Mouse (Mus musculus) splenic B cell, adult 2 months (primary cell): ENCODE measurements at regions not wholly inside any gene's neighbourhood (a gene's known extent, or its start where the extent isn't known, plus 50 kb on each side); places are given as distances from the start of the nearest gene placed in this dataset.

Experiments
- DNase-seq: peaks from one replicate; pipeline ENCODE4 v3.0.0-alpha.2; 2011; ENCODE audit warnings: low read depth, low spot score
- H3K27me3 ChIP-seq: 2 replicates; pipeline ENCODE4 v1.6.1; 2012; ENCODE audit warnings: mild to moderate bottlenecking, low read length, moderate library complexity, mixed read lengths; ENCODE audit not compliant: control insufficient read depth, poor library complexity, insufficient read depth, severe bottlenecking
- H3K36me3 ChIP-seq: 2 replicates; pipeline ENCODE4 v1.6.1; 2012; ENCODE audit warnings: mild to moderate bottlenecking, low read length, moderate library complexity, mixed read lengths; ENCODE audit not compliant: control insufficient read depth, poor library complexity, insufficient read depth, severe bottlenecking

DNA sequence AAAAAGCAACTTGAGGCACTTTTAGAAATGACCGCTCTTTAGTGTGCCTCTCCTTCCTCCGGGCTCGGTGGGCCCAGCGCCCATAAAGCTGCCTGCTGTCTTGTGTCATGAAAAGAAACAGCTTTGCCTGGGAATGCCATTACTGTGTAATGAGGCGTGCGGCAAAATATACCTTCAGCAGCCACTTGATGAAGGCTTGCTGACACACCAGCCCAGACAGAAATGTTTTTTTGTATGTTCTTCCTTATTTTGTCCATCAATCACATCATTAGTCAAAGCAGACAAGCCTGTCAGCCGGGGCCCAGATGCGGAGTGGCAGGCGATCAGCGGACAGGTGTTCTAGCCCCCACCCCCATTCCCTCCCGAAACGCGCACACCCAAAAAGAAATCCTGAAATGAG lies 482.5 kb downstream of the Tshz3 start:
- DNase-seq, result no peak

DNA sequence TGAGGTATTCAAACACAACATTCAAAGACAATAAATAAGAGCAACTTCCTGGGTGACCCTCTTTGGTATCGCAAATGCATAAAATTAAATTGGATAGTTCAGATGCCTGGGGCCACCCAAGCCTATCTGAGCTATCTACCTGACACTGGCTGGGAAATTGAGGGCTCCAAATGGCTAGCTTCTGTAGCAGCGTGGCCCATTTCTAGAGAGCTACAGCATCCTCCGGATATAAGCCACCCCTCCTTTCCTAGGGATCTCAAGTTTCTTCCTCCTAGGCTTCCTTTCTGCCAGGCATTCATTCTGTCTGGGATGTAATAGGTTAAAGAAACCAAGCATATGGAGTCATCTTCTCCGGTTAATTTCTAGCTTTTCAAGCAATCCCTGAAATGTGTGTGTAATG lies 483.2 kb downstream of the Tshz3 start:
- H3K36me3 ChIP-seq, result no peaks in the 10 kb centered on the region
- no peak for DNase-seq
- H3K27me3 ChIP-seq, result no peaks in the 10 kb centered on the region

More for the DNA sequence above, 482.5 kb downstream of the Tshz3 start:
- H3K27me3 ChIP-seq, result no peaks in the 10 kb centered on the region
- no peaks in the 10 kb centered on the region for H3K36me3 ChIP-seq

DNA sequence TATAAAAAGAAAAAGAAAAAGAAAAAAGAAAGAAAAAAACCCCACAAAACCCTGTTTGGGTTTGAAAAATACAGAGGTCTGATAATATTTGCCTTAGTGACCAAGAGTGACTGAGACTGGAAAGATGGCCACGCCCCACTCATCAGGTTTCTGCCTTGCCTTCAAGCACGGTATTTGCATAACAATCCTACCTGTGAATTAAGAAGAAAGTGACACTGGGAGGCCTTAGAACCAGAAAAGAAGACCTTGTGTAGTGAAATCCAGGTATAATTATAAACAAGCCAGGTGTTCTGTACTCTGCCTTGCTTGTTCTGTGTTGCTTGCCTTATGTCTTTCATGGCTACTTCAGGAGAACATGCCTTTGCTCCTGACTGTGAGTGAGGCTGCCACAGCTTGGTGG lies 494.6 kb downstream of the Tshz3 start:
- Histone ChIP-seq H3K36me3 (no peaks in the 10 kb centered on the region), H3K27me3 (no peaks in the 10 kb centered on the region)
- DNase-seq, result no peak

DNA sequence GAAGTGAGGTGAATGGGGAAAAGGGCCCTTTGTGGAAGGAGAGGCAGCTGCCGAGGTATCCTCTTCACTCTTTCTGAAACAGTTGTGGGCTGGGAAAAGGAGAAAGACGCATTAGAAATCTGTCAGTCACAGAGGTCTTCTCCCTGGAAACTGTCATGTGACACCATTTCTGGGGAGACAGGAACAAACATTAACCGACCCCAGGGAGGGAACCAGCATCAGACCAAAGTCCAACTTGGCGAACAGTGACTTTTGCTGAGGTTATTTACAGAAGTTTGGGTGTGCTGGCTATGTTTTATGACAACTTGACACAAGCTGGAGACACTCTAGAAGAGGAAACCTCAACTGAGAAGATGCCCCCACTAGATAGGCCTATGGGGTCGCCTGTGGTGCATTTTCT lies 506.9 kb downstream of the Tshz3 start:
- no peaks in the 10 kb centered on the region for H3K36me3 ChIP-seq
- DNase-seq, result no peak
- no peaks in the 10 kb centered on the region for H3K27me3 ChIP-seq

DNA sequence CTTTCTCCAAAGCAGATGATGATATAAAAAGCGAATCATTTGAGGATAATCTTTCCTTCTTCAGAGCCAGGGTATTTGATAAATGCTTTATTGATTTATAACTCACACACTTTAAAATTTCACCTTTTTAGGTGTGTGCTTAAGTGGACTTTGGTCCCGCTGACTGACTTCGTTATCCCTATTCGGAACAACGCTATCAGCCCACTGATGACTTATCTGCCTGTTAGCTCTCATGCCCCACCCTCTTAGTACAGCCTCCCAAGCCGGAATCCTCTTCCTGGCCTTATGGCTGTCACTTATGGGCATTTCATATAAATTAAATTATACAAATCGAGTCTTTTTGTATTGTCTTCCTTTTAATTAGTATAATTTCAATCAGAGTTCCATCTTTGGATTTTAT lies 510.4 kb downstream of the Tshz3 start:
- DNase-seq, result no peak
- H3K36me3 ChIP-seq, result no peaks in the 10 kb centered on the region

DNA sequence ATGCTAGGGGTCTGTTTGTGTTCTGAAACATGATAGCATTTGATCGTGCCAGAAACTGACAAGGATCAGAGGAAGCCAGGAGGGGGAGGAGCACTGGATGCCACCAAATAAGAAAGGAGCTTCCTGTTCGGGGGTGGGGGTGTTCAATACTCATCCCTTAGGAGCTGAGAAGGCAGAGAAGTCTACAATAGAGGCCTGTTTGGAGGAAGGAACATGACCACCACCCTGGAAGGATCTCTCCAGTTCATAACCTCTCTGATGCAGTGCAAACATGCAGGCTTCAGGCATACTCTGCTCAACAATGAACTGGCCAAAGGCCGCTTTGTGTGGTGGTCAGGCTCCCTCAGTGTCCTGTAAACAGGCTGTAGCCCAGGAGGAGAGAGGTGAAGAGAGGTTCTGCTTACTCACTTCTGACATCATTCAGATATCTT lies 515.8 kb downstream of the Tshz3 start:
- Histone ChIP-seq H3K36me3 (no peaks in the 10 kb centered on the region), H3K27me3 (no peaks in the 10 kb centered on the region)
- no peak for DNase-seq

More for the DNA sequence above, 510.4 kb downstream of the Tshz3 start:
- no peaks in the 10 kb centered on the region for H3K27me3 ChIP-seq

DNA sequence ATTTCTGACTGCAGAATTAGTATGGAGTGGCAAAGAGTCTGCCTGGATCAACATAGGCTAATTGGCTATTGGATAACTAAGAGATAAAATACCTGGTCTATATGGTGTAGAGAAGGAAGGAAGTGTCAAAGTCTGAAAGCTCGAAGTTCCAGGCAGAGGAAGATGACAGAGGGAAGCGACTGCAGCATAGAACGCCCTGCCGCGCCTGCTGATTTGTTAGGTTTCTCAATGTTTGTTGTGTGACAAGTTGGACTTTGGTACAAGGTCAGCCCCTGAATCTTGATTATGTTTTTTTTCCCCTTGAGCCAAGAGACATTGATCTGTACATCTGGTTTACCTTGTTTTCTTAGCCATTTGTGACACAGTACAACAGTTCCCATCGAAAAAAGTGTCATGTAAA lies 517.6 kb downstream of the Tshz3 start:
- H3K36me3 ChIP-seq, result no peaks in the 10 kb centered on the region
- no peaks in the 10 kb centered on the region for H3K27me3 ChIP-seq
- DNase-seq, result no peak

DNA sequence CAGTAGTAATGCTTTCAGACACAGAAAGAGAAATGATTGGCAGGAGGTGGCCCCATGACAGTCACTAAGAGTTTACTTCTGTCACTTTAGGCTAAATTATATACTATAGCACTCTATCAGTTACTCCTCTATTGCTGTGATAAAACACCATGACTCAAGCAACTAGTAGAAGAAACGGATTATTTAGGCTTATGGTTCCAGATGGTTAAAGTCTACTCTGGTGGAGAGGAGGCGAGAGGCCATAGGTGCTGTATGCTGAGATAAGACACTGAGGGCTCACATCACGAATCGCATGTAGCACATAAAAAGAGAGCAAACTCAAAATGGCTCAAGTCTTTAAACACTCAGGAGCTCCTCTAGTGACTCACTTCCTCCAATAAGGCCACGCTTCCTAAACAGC lies 522.6 kb downstream of the Tshz3 start:
- no peaks in the 10 kb centered on the region for H3K36me3 ChIP-seq
- no peaks in the 10 kb centered on the region for H3K27me3 ChIP-seq
- DNase-seq, result no peak

DNA sequence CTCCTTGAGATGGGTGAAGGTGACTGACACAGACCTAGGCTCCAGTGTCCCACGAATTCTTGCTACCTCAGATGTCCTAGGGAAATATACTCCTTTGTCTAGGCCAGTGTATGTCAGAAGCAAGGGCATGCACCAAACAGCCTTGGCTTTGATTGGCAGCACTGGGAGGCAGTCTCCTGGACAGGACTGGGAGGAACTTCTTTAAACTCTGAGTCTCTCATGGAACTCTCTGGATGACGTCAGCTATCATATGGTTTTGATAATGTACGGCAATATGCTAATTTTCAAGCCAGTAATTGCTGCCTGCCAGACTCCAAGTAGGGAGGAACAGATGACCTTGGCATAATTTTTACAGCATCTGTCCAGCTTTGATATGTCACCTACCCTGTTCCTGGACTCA lies 528.5 kb downstream of the Tshz3 start:
- H3K36me3 ChIP-seq, result no peaks in the 10 kb centered on the region

DNA sequence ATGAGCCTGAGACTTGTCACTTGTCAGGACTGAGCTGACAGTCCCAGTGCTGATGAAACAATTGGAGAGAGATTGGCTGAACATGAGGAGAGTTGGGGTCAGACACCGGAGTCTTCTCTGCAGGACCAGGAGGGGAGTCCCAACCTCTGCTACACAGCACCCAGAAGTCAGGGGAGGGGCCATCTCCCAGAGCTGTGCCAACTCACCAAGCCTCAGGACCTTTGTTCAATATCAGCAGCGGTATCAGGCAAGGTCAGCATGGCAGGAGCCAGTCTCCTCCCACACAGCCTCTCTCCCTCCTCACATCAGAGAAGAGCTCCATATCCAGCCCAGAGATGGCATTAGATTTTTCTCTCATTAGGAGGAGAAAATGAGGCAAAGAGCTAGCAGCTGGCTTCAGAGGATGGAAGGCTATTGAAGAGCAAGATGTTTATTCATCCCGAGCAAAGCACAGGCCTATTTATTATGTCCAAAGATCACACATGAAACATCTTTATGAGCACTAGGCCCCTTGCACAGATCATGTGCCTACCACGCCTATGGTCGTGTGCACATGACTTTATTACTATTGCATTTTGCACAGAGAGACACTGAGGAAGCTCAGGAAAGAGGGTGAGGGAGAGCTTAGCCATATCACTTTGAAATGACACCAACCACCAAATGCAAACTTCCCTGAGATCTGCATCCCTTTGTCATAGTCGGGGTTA lies 532.9 kb downstream of the Tshz3 start:
- no peak for DNase-seq
- Histone ChIP-seq H3K36me3 (no peaks in the 10 kb centered on the region), H3K27me3 (no peaks in the 10 kb centered on the region)

More for the DNA sequence above, 528.5 kb downstream of the Tshz3 start:
- DNase-seq, result no peak
- no peaks in the 10 kb centered on the region for H3K27me3 ChIP-seq

DNA sequence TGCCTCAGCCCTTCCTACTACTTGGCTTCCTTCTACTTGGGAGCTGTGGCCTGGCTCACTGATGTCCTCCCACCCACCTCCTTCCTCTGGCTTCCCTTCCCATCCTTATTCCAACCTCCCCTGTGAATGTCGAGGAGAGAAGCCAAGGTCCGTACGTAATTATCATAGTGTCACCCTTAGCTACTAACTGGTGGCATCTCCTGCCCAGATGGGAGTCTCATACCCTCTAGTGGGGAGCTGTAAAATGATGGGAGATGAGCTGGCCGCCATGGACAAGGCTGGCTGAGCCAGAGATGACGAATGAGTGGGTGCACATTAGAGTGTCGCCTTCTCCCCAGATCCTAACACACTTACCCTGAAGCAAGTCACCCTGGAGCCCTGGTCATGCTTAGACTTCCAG lies 532.6 kb downstream of the Zfp536 start:
- DNase-seq, result no peak

DNA sequence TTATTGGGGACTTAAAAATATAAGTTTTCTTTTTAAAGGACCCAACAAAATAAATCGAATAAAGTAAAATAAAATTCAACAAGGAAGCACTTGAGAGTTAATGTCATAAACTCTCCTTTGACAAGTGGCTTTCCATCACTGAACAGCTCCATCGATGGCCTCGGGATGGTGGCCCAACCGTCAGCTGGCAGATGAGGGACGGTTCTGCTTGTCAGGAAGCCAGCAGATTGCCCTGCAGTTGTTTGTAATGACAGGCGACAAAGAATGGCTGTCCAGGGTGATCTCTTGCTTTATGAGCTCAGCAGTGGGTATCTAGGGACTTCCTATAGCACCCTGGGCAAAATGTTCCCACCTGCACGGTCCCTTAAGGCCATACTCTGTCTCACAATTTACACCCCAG lies 531.7 kb downstream of the Zfp536 start:
- H3K36me3 ChIP-seq, result no peaks in the 10 kb centered on the region
- DNase-seq, result no peak
- no peaks in the 10 kb centered on the region for H3K27me3 ChIP-seq

More for the DNA sequence above, 532.6 kb downstream of the Zfp536 start:
- no peaks in the 10 kb centered on the region for H3K27me3 ChIP-seq
- no peaks in the 10 kb centered on the region for H3K36me3 ChIP-seq

DNA sequence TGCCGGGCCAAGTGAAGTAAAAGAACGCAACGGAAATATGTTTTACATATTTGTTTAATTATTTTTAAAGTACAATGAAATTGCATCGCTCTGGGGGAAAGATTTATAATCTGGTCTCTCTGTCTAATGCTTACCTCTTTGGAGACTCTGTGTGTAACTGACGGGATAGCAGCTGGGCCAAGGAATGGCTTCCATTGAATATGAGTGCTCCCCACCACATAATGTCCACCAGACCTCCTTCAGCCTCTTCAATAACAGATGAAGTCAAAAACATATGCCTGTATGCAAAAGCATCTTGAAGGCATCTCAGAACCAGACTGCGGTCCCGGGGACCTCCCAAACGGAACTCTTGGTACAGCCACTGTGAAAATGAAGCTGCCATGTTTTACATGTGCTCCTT lies 531.0 kb downstream of the Zfp536 start:
- no peak for DNase-seq

DNA sequence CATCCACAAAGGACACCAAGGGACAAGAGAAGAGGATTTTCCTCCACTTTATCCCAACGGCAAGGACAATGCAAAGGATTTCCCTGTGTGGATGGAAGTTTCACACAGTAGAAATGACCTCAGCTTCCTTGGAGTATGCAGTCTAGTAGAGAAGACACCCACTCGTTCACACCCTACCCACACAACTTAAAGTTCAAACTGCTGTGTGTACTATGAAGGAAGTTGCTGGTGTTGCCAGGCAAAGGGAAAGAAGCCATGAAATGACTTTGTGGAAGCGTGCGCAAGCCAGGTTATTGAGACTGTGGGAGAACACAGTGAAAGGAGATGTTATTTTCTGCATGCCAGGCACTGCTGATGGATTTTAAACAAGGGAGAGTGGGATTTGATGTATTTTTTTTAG lies 527.3 kb downstream of the Zfp536 start:
- no peak for DNase-seq
- no peaks in the 10 kb centered on the region for H3K27me3 ChIP-seq
- no peaks in the 10 kb centered on the region for H3K36me3 ChIP-seq

More for the DNA sequence above, 531.0 kb downstream of the Zfp536 start:
- no peaks in the 10 kb centered on the region for H3K36me3 ChIP-seq
- no peaks in the 10 kb centered on the region for H3K27me3 ChIP-seq

DNA sequence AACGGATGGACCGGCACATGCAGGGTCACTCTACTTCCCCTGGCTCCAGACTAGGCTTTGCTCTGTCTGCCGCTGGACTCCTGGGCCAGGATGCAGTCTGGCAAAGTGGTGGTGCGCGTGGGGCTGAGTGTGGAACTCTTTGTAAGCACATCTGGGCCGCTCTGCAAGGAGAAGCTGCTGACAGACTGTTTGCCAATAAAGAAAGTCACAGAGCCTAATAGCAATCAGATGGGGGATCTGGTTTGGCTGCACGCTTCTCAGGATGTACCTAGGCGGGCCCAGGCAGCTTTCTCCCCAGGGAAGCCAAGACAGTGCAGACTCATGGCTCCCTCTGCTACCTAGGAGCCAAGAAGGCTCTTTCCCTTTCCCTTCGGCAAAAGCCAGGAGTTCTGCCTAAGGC lies 519.0 kb downstream of the Zfp536 start:
- Histone ChIP-seq H3K36me3 (no peaks in the 10 kb centered on the region), H3K27me3 (no peaks in the 10 kb centered on the region)
- no peak for DNase-seq

DNA sequence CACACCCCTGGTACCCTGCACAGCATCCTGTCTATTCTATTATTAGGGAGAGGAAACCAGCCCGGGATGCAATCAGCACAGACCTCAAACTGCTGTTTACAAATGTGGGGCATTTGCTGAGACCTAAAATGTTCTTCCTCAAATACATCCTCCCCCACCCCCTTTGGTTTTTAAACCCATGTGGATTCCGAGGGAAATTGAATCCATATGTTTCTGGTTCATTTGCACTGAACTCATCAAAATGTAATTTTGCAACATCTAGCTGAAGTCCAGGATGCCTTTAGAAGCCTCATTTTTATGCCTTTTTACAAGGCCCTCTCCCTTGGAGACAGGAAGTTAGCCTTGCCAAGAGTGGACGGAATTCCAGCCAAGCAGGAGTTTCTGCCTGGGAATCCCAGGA lies 517.6 kb downstream of the Zfp536 start:
- H3K36me3 ChIP-seq, result no peaks in the 10 kb centered on the region
- H3K27me3 ChIP-seq, result no peaks in the 10 kb centered on the region
- no peak for DNase-seq
